Comparison of ENCODE assay signal across 17 mouse cellular contexts in genomic region chr8:126785211-126785610, GRCm38 (mm10).
DNase-seq lines count a peak whose midpoint lies in the region; ATAC-seq and TF ChIP-seq lines count a peak whose summit lies in the region.
"Had no signal": no experiment of that assay in that cellular context is flagged by ENCODE, and none has a peak within 500 bp of the region (broad histone marks: within the 10 kb centered on the region; RNA-seq: fewer than 3 reads in every experiment).

No protein-coding gene starts in this region.

- H3K27ac ChIP-seq in embryonic facial prominence, embryonic 14.5 days (replicated peaks; ENCODE audit: low read depth, low read length): 0 out of 2 replicates have a peak overlapping the region, but pooled peaks have one; percentile 28
- H3K27ac ChIP-seq in embryonic facial prominence, embryonic 10.5 days (replicated peaks): no peak overlapping the region
- H3K27ac ChIP-seq in heart, adult 2 months: peak overlapping the region; percentile 65
- H3K27ac ChIP-seq in brown adipose tissue, adult 24 weeks (replicated peaks; ENCODE audit: low read depth, low read length): peak overlapping the region; percentile 18; the same call in 1 of the 2 replicates
- H3K27ac ChIP-seq: forebrain, embryonic 13.5 days; hindbrain, embryonic 13.5 days; hindbrain, postnatal 0 days had no signal

- no peak for ATAC-seq in embryonic facial prominence, embryonic 14.5 days (ENCODE audit: low read depth)
- ATAC-seq: forebrain, embryonic 13.5 days; hindbrain, postnatal 0 days had no signal

- no peak for TF ChIP-seq EP300 in heart, adult 2 months (IDR thresholded peaks at IDR 0.05; ENCODE audit: insufficient read depth, low read depth, low read length)

- H3K4me1 ChIP-seq in embryonic facial prominence, embryonic 14.5 days (ENCODE audit: control insufficient read depth, insufficient read depth, low read length): peaks cover 9% of the 10 kb centered on the region
- peaks cover 39% of the 10 kb centered on the region for H3K4me1 ChIP-seq in embryonic facial prominence, embryonic 10.5 days
- H3K4me1 ChIP-seq in heart, adult 2 months (ENCODE audit: control insufficient read depth, insufficient read depth, low read length): peaks cover 25% of the 10 kb centered on the region
- peaks cover 27% of the 10 kb centered on the region for H3K4me1 ChIP-seq in brown adipose tissue, adult 24 weeks (ENCODE audit: control insufficient read depth, insufficient read depth, insufficient read length, low read length)
- H3K4me1 ChIP-seq: forebrain, embryonic 13.5 days had no signal

- TF ChIP-seq POLR2A in heart, adult 2 months (IDR thresholded peaks at IDR 0.05; ENCODE audit: insufficient read depth, low read depth, low read length): no peak

- no peak for TF ChIP-seq CTCF in heart, adult 2 months (IDR thresholded peaks at IDR 0.05)

- no peaks in the 10 kb centered on the region for H3K79me2 ChIP-seq in heart, adult 2 months (replicated peaks; ENCODE audit: control insufficient read depth, insufficient read depth, low read length)

- 69% methylated on average over 3 of the region's 3 CpGs for WGBS in embryonic facial prominence, embryonic 14.5 days
- 84% methylated on average over 3 of the region's 3 CpGs for WGBS in embryonic facial prominence, embryonic 10.5 days
- 79% methylated on average over 3 of the region's 3 CpGs for WGBS in heart, adult 2 months

- H3K9ac ChIP-seq in embryonic facial prominence, embryonic 14.5 days (ENCODE audit: low read depth, low read length): no peak overlapping the region
- H3K9ac ChIP-seq in heart, adult 2 months (ENCODE audit: low read depth, low read length): no peak overlapping the region
- H3K9ac ChIP-seq: forebrain, embryonic 13.5 days; heart, embryonic 12.5 days; hindbrain, embryonic 13.5 days had no signal

- H3K4me2 ChIP-seq in embryonic facial prominence, embryonic 14.5 days (ENCODE audit: low read depth, low read length): no peak overlapping the region
- H3K4me2 ChIP-seq: forebrain, embryonic 13.5 days; heart, embryonic 12.5 days; hindbrain, embryonic 13.5 days had no signal

- H3K9me3 ChIP-seq in embryonic facial prominence, embryonic 14.5 days (ENCODE audit: control insufficient read depth, low read length): peaks cover 9% of the 10 kb centered on the region; the same call in 1 of the 2 replicates
- peaks cover 10% of the 10 kb centered on the region for H3K9me3 ChIP-seq in embryonic facial prominence, embryonic 10.5 days

- intact Hi-C loops in heart, adult 2 months (cut with DNase I): loop anchor here (5.0 kb wide), 1 partner anchor 118 kb away; no protein-coding TSS in a partner anchor
- intact Hi-C loops in heart, postnatal 25 days (cut with DNase I): loop anchor here (5.0 kb wide), 2 partner anchors 48 to 193 kb away; partner anchors contain the start of gene Irf2bp2

- H3K36me3 ChIP-seq in embryonic facial prominence, embryonic 14.5 days (ENCODE audit: control insufficient read depth, insufficient read depth, low read length): no peaks in the 10 kb centered on the region
- no peaks in the 10 kb centered on the region for H3K36me3 ChIP-seq in embryonic facial prominence, embryonic 10.5 days (replicated peaks)
- H3K36me3 ChIP-seq in heart, adult 2 months (ENCODE audit: control insufficient read depth, insufficient read depth, low read length): no peaks in the 10 kb centered on the region
- H3K36me3 ChIP-seq: heart, embryonic 12.5 days; hindbrain, embryonic 13.5 days had no signal

- DNase-seq in embryonic facial prominence, embryonic 14.5 days (ENCODE audit: low spot score): peak; percentile 27
- DNase-seq in embryonic facial prominence, embryonic 10.5 days (ENCODE audit: low spot score): no peak
- peak in 1 of 2 experiments; percentile 45 for DNase-seq in heart, adult 2 months
- DNase-seq in heart, postnatal 25 days (ENCODE audit: low spot score): no peak
- peak; percentile 64 for DNase-seq in 3T3-L1 (ENCODE audit: low read depth, low spot score)
- no peak for DNase-seq in neural tube, embryonic 10.5 days (ENCODE audit: extremely low spot score, low spot score)
- DNase-seq: adrenal gland, postnatal 10 days; cerebellum, adult 18-20 months; cerebellum, adult 9-11 months; gastrocnemius, postnatal 10 days; kidney, adult 11 months had no signal

- no peaks in the 10 kb centered on the region for H3K27me3 ChIP-seq in embryonic facial prominence, embryonic 14.5 days (replicated peaks; ENCODE audit: control insufficient read depth, insufficient read depth, low read length)
- H3K27me3 ChIP-seq in embryonic facial prominence, embryonic 10.5 days (replicated peaks; ENCODE audit: low read depth, poor library complexity, severe bottlenecking): no peaks in the 10 kb centered on the region
- no peaks in the 10 kb centered on the region for H3K27me3 ChIP-seq in heart, adult 2 months (ENCODE audit: control insufficient read depth, insufficient read depth, low read length)
- H3K27me3 ChIP-seq: CH12.LX; forebrain, embryonic 13.5 days; heart, embryonic 12.5 days; hindbrain, embryonic 13.5 days had no signal

- no peak overlapping the region for H3K4me3 ChIP-seq in embryonic facial prominence, embryonic 14.5 days (ENCODE audit: low read depth, low read length)
- H3K4me3 ChIP-seq in embryonic facial prominence, embryonic 10.5 days: no peak overlapping the region
- H3K4me3 ChIP-seq in heart, adult 2 months: no peak overlapping the region
- H3K4me3 ChIP-seq in brown adipose tissue, adult 24 weeks (ENCODE audit: insufficient read depth, low read depth, low read length): no peak overlapping the region
- H3K4me3 ChIP-seq: forebrain, embryonic 13.5 days; heart, embryonic 12.5 days; hindbrain, embryonic 13.5 days had no signal

Comparison
In these comparisons a context has a peak if more than half of its experiments do, and no peak if none do; other contexts are left out.
1. DNase-seq: peak in embryonic facial prominence, embryonic 14.5 days (single experiment) and 3T3-L1 (single experiment); none in embryonic facial prominence, embryonic 10.5 days (single experiment), heart, postnatal 25 days (single experiment) and neural tube, embryonic 10.5 days (single experiment).